Mouse (Mus musculus) layer of hippocampus, postnatal 36 days (tissue): ENCODE data around the gene Dnah17. TPM values are rescaled to one million over a fixed set of nuclear protein-coding genes. Genes with fewer than 3 reads are reported as not detected.

Experiments
- microRNA-seq, 2 experiments: library from miRNA; unstranded; fragments of <30 nt; microRNA quantifications; one replicate each; pipeline ENCODE4 v1.2.0; 2021
- total RNA-seq, 2 experiments: library from RNA; stranded (reverse); gene quantifications; 2 replicates each; pipeline ENCODE4 v1.2.3; 2021

The Dnah17 gene
- total RNA-seq, 2 experiments from 2014 or later, result 0.03 to 0.07 TPM

Small RNAs within 50 kb of the gene (microRNA-seq; reads per million reads assigned to microRNA genes)
- 0 to 1.5 reads per million in 2 experiments for gene Mir6933

Other genes starting within 250 kb of the Dnah17 start
- 1 to 10 TPM; 1.3 to 1.4 TPM for gene Socs3, start 160.6 kb downstream of the Dnah17 start, total RNA-seq
- 10 to 100 TPM; 75.1 to 79.4 TPM for gene Pgs1, start 144.3 kb downstream of the Dnah17 start, total RNA-seq
- 100 to 1,000 TPM in 1 of 2 experiments, 10 to 100 TPM in 1; 84.3 to 103 TPM for gene Cyth1, start 118.0 kb upstream of the Dnah17 start, total RNA-seq
- 10 to 100 TPM; 22.5 to 25.5 TPM for gene Usp36, start 159.6 kb upstream of the Dnah17 start, total RNA-seq
- gene Cep295nl, start 211.9 kb upstream of the Dnah17 start, total RNA-seq, result 1 to 10 TPM; 1.2 to 1.4 TPM
- 100 to 1,000 TPM; 187 to 191 TPM for gene Timp2, start 225.1 kb upstream of the Dnah17 start, total RNA-seq